Mouse (Mus musculus): Measurements from ENCODE around the gene Cdk19. TPM values are rescaled to one million over a fixed set of nuclear protein-coding genes. Genes with fewer than 3 reads are reported as not detected.
"Not testable (repeated sequence)": the region's sequence is repeated elsewhere in the genome, so short reads cannot be mapped to it uniquely, and the experiment has no call there.

The Cdk19 gene
- polyA plus RNA-seq, 1 experiment from 2014 or later = 7.0 TPM

GRCm38 (mm10) chr10:40527573-40527972 is 188.2 kb downstream of the Cdk19 start:
- Histone ChIP-seq H3K4me2 (ENCODE audit: low read depth, low read length) (no peak overlapping the region), H3K4me1 (ENCODE audit: control insufficient read depth, insufficient read depth, low read length) (peaks cover 8% of the 10 kb centered on the region; the same call in 1 of the 2 replicates), H3K27ac (ENCODE audit: low read length) (no peak overlapping the region), H3K27me3 (ENCODE audit: control insufficient read depth, insufficient read depth, low read length) (no peaks in the 10 kb centered on the region), H3K9ac (ENCODE audit: low read length) (no peak overlapping the region), H3K4me3 (ENCODE audit: low read length) (no peak overlapping the region), H3K36me3 (ENCODE audit: control insufficient read depth, insufficient read depth) (no peaks in the 10 kb centered on the region), H3K9me3 (replicated peaks; ENCODE audit: control insufficient read depth, low read length) (peaks cover 3% of the 10 kb centered on the region)
- WGBS = 25% methylated on average over 8 of the region's 8 CpGs
- ATAC-seq (replicated peaks; ENCODE audit: extremely low read depth, insufficient read depth, low FRiP score) = peak; percentile 37; the same call in 1 of the 2 replicates

DNA sequence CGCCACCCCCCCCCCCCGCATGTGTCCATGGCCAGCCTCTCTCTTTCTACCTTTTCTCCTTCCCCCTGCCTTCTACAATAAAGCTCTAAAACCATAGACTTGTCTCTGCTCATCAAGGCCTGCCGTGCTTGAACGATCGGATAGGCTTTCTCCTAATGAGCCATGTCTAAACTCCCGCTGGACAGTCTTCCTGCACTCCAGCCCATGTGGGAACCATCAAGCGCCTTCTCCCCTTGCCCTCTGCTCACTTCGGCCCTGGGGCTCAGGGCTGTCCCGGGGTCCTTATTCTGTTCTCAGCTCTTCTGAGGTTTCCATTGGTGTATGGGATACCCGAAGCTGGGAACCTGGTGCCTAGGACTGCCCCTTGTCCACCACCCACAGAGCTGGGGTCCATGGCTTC is 189.3 kb downstream of the Cdk19 start:
- peaks cover 8% of the 10 kb centered on the region; the same call in 1 of the 2 replicates for H3K4me1 ChIP-seq (ENCODE audit: control insufficient read depth, insufficient read depth, low read length)
- H3K27ac ChIP-seq (ENCODE audit: low read length) = no peak overlapping the region
- no peak for ATAC-seq (replicated peaks; ENCODE audit: extremely low read depth, insufficient read depth, low FRiP score)
- 71% methylated on average over 8 of the region's 10 CpGs for WGBS
- no peak overlapping the region for H3K4me2 ChIP-seq (ENCODE audit: low read depth, low read length)
- no peak overlapping the region for H3K9ac ChIP-seq (ENCODE audit: low read length)
- H3K27me3 ChIP-seq (ENCODE audit: control insufficient read depth, insufficient read depth, low read length) = no peaks in the 10 kb centered on the region
- H3K36me3 ChIP-seq (ENCODE audit: control insufficient read depth, insufficient read depth) = no peaks in the 10 kb centered on the region
- no peak overlapping the region for H3K4me3 ChIP-seq (ENCODE audit: low read length)
- peaks cover 3% of the 10 kb centered on the region for H3K9me3 ChIP-seq (replicated peaks; ENCODE audit: control insufficient read depth, low read length)

GRCm38 (mm10) chr10:40529617-40530016 is 190.3 kb downstream of the Cdk19 start:
- no peak overlapping the region for H3K9ac ChIP-seq (ENCODE audit: low read length)
- H3K27ac ChIP-seq (ENCODE audit: low read length) = no peak overlapping the region
- ATAC-seq (replicated peaks; ENCODE audit: extremely low read depth, insufficient read depth, low FRiP score) = no peak
- no peaks in the 10 kb centered on the region for H3K36me3 ChIP-seq (ENCODE audit: control insufficient read depth, insufficient read depth)
- no peak overlapping the region for H3K4me2 ChIP-seq (ENCODE audit: low read depth, low read length)
- H3K9me3 ChIP-seq (replicated peaks; ENCODE audit: control insufficient read depth, low read length) = peaks cover 3% of the 10 kb centered on the region
- H3K4me1 ChIP-seq (ENCODE audit: control insufficient read depth, insufficient read depth, low read length) = peaks cover 8% of the 10 kb centered on the region; the same call in 1 of the 2 replicates
- WGBS = 57% methylated on average over 6 of the region's 6 CpGs
- no peak overlapping the region for H3K4me3 ChIP-seq (ENCODE audit: low read length)
- H3K27me3 ChIP-seq (ENCODE audit: control insufficient read depth, insufficient read depth, low read length) = no peaks in the 10 kb centered on the region

DNA sequence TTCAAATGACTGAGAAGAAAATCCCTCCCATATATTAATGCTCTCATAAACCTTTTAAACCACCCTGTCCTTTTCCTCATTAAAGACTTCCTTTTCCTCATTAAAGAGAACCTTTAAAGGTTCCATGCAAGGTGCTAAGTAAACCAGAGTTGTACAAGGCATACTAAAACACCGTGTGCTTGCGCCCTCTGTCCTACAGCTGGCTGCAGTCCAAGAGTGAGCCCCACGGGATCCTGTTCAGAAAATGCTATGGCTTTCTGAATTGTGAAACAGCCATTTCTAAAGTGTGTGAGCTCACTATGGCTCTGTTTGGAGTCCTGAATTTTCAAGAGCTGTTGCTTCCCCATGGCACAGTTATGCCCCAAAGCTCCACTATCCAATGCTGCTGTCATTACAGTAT is 191.3 kb downstream of the Cdk19 start:
- WGBS = 66% methylated on average over 3 of the region's 3 CpGs
- peaks cover 3% of the 10 kb centered on the region for H3K9me3 ChIP-seq (replicated peaks; ENCODE audit: control insufficient read depth, low read length)
- no peak for ATAC-seq (replicated peaks; ENCODE audit: extremely low read depth, insufficient read depth, low FRiP score)
- H3K27me3 ChIP-seq (ENCODE audit: control insufficient read depth, insufficient read depth, low read length) = no peaks in the 10 kb centered on the region
- peaks cover 8% of the 10 kb centered on the region; the same call in 1 of the 2 replicates for H3K4me1 ChIP-seq (ENCODE audit: control insufficient read depth, insufficient read depth, low read length)
- H3K4me3 ChIP-seq (ENCODE audit: low read length) = no peak overlapping the region
- no peak overlapping the region for H3K9ac ChIP-seq (ENCODE audit: low read length)
- no peaks in the 10 kb centered on the region for H3K36me3 ChIP-seq (ENCODE audit: control insufficient read depth, insufficient read depth)
- no peak overlapping the region for H3K4me2 ChIP-seq (ENCODE audit: low read depth, low read length)
- H3K27ac ChIP-seq (ENCODE audit: low read length) = no peak overlapping the region

- H3K27ac ChIP-seq (ENCODE audit: low read length); H3K4me3 ChIP-seq (ENCODE audit: low read length); H3K4me2 ChIP-seq (ENCODE audit: low read depth, low read length); H3K9me3 ChIP-seq (replicated peaks; ENCODE audit: control insufficient read depth, low read length); H3K9ac ChIP-seq (ENCODE audit: low read length); H3K36me3 ChIP-seq (ENCODE audit: control insufficient read depth, insufficient read depth); H3K27me3 ChIP-seq (ENCODE audit: control insufficient read depth, insufficient read depth, low read length); H3K4me1 ChIP-seq (ENCODE audit: control insufficient read depth, insufficient read depth, low read length); ATAC-seq (replicated peaks; ENCODE audit: extremely low read depth, insufficient read depth, low FRiP score): not testable (repeated sequence)
- WGBS = 88% methylated on average over 4 of the region's 4 CpGs
Observed at GRCm38 (mm10) chr10:40532586-40532985, 193.2 kb downstream of the Cdk19 start.

Other genes starting within 250 kb of the Cdk19 start
- gene Slc16a10, start 197.3 kb upstream of the Cdk19 start, polyA plus RNA-seq (2015; fragmentation: Nextera tagmentation; extraction: Ambion mirVana) = 20.1 and 23.3 TPM in 2 replicates
- 42.9 and 44.7 TPM in 2 replicates for gene Rpf2, start 92.5 kb upstream of the Cdk19 start, polyA plus RNA-seq (2015; fragmentation: Nextera tagmentation; extraction: Ambion mirVana)
- gene Gtf3c6, start 81.5 kb upstream of the Cdk19 start, polyA plus RNA-seq (2015; fragmentation: Nextera tagmentation; extraction: Ambion mirVana) = 66.6 and 66.9 TPM in 2 replicates
- gene Amd1, start 37.4 kb upstream of the Cdk19 start, polyA plus RNA-seq (2015; fragmentation: Nextera tagmentation; extraction: Ambion mirVana) = 31.3 and 35.4 TPM in 2 replicates
- gene Slc22a16, start 230.8 kb downstream of the Cdk19 start, polyA plus RNA-seq (2015; fragmentation: Nextera tagmentation; extraction: Ambion mirVana) = not detected in 2 replicates

Measured in heart, embryonic 16.5 days (tissue).